Mouse (Mus musculus) heart, embryonic 14.5 days (tissue): ENCODE measurements around the gene Pik3ca. TPM values are rescaled to one million over a fixed set of nuclear protein-coding genes. Genes with fewer than 3 reads are reported as not detected.

Experiments used
- ATAC-seq: fragments of 200-750 bp; cut with Nextera tagmentation; 2 replicates; pipeline ENCODE4 v1.8.0; 2017; ENCODE audit warnings: low read depth, moderate TSS enrichment; ENCODE audit not compliant: insufficient number of reproducible peaks, insufficient read depth, low FRiP score
- H3K27ac ChIP-seq, 2 experiments: fragments of 200-500 bp in 1 of 2; fragments of 300-500 bp in 1 of 2; sonication (generic) in 1 of 2; replicated peaks in 1 of 2; 2 replicates each; pipeline ENCODE4 v1.5.1; 2012 to 2014; ENCODE audit warnings: low read depth in 2 of 2, low read length in 2 of 2, control low read depth in 1 of 2, mild to moderate bottlenecking in 1 of 2, mixed read lengths in 1 of 2; ENCODE audit not compliant: control insufficient read depth in 1 of 2, insufficient read depth in 1 of 2
- H3K27me3 ChIP-seq: fragments of 300-500 bp; sonication (generic); 2 replicates; pipeline ENCODE4 v1.6.1; 2014; ENCODE audit warnings: mild to moderate bottlenecking, low read length, control low read depth; ENCODE audit not compliant: control insufficient read depth, insufficient read depth
- H3K36me3 ChIP-seq: fragments of 300-500 bp; sonication (generic); 2 replicates; pipeline ENCODE4 v1.6.1; 2014; ENCODE audit warnings: mild to moderate bottlenecking, control low read depth, low read length, mixed read lengths; ENCODE audit not compliant: control insufficient read depth, insufficient read depth
- H3K4me1 ChIP-seq, 2 experiments: fragments of 200-500 bp in 1 of 2; fragments of 300-500 bp in 1 of 2; sonication (generic) in 1 of 2; 2 replicates each; pipeline ENCODE4 v1.6.1; 2012 to 2014; ENCODE audit warnings: low read length in 2 of 2, control low read depth in 1 of 2, mixed read lengths in 1 of 2; ENCODE audit not compliant: control insufficient read depth in 2 of 2, insufficient read depth in 2 of 2
- H3K4me2 ChIP-seq: fragments of 300-500 bp; sonication (generic); 2 replicates; pipeline ENCODE4 v1.6.1; 2014; ENCODE audit warnings: mild to moderate bottlenecking, low read length
- H3K4me3 ChIP-seq, 2 experiments: fragments of 200-500 bp in 1 of 2; fragments of 300-500 bp in 1 of 2; sonication (generic) in 1 of 2; 2 replicates each; pipeline ENCODE4 v1.5.1; 2012 to 2014; ENCODE audit warnings: low read length in 2 of 2, mild to moderate bottlenecking in 2 of 2, control low read depth in 1 of 2, low read depth in 1 of 2, moderate library complexity in 1 of 2; ENCODE audit not compliant: control insufficient read depth in 1 of 2, insufficient read depth in 1 of 2
- H3K9ac ChIP-seq: fragments of 300-500 bp; sonication (generic); 2 replicates; pipeline ENCODE4 v1.6.1; 2014; ENCODE audit warnings: mild to moderate bottlenecking, low read length
- H3K9me3 ChIP-seq: fragments of 300-500 bp; sonication (generic); 2 replicates; pipeline ENCODE4 v1.6.1; 2016; ENCODE audit warnings: low read length, control low read depth; ENCODE audit not compliant: control insufficient read depth
- WGBS: fragments of 180-500 bp; shearing (Covaris S2); extraction: QIAGEN DNeasy Blood & Tissue Kit; methylation state at CpG from one replicate; pipeline ENCODE4 v1.1.7; 2014; 5-methylcytosine and 5-hydroxymethylcytosine counted together
- polyA plus RNA-seq: library from polyadenylated mRNA; unstranded; fragments of >200 nt; fragmentation: Nextera tagmentation; extraction: Ambion mirVana; gene quantifications from 2 replicates; pipeline ENCODE4 v1.2.1, GENCODE M21; 2014

Pik3ca gene
- polyA plus RNA-seq, 1 experiment from 2014 or later = 17.0 TPM

DNA sequence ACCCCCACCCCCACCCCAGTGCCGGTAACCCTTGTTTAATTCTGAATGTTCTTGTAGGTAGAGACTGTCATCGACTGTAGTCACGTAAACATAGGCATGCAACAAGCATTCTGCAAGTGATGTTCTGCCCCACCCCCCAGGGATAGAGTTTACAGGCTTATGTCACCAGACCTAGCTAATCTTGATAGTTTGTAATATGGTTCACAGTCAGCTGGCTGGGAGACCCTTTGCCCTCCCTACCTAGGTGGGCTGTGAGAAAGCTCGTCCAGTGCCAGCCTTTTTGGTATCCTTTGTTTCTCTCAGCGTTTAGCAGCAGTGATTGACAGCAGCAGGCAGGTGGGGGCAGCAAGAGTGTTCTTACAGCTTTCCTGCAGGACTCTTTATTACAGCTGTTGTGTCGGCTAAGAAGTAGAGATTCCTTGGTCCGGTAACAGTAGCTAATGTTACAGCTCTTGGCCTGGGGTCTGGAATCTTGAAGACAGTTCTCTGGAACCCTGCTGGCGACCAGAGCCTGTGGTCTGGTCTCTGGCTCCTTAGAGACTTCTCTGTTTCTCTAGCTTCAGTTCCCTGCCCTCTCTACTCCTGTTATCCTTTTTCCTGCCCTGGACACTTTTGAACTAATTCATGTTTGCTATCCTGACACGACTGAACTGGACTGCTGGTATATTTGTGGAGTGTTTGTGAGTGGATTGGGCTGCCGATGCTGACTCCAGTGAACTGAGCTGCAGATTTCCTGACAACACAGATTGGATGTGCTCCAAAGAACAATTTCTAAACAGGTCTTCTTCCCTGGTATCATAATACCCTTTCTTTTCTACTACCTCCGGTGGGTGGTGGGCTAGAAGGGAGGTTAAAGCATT is 109.1 kb downstream of the Pik3ca start:
- WGBS = 63% methylated on average over 11 of the region's 11 CpGs
- no peak overlapping the region for H3K4me3 ChIP-seq
- no peak overlapping the region for H3K27ac ChIP-seq

GRCm38 (mm10) chr3:32508666-32509324 is 111.3 kb downstream of the Pik3ca start:
- peaks cover 4% of the 10 kb centered on the region; the same call in 1 of the 2 replicates for H3K36me3 ChIP-seq
- peak overlapping the region; percentile 78 for H3K4me2 ChIP-seq
- no peaks in the 10 kb centered on the region for H3K9me3 ChIP-seq
- no peak overlapping the region for H3K27ac ChIP-seq
- H3K9ac ChIP-seq = peak overlapping the region; percentile 27; the same call in 1 of the 2 replicates
- ATAC-seq = no peak
- WGBS = 3% methylated on average over 17 of the region's 17 CpGs
- H3K27me3 ChIP-seq = no peaks in the 10 kb centered on the region
- peaks cover 5 to 20% of the 10 kb centered on the region in 2 experiments; a peak in 3 of 4 replicates for H3K4me1 ChIP-seq
- peak overlapping the region; percentile 17 to 20 for H3K4me3 ChIP-seq

More for the DNA sequence above, 109.1 kb downstream of the Pik3ca start:
- Histone ChIP-seq H3K27me3 (no peaks in the 10 kb centered on the region), H3K36me3 (no peaks in the 10 kb centered on the region), H3K4me2 (no peak overlapping the region), H3K4me1 (peaks cover 0 to 8% of the 10 kb centered on the region in 2 experiments; a peak in 2 of 4 replicates), H3K9me3 (no peaks in the 10 kb centered on the region), H3K9ac (no peak overlapping the region)
- ATAC-seq = no peak

DNA sequence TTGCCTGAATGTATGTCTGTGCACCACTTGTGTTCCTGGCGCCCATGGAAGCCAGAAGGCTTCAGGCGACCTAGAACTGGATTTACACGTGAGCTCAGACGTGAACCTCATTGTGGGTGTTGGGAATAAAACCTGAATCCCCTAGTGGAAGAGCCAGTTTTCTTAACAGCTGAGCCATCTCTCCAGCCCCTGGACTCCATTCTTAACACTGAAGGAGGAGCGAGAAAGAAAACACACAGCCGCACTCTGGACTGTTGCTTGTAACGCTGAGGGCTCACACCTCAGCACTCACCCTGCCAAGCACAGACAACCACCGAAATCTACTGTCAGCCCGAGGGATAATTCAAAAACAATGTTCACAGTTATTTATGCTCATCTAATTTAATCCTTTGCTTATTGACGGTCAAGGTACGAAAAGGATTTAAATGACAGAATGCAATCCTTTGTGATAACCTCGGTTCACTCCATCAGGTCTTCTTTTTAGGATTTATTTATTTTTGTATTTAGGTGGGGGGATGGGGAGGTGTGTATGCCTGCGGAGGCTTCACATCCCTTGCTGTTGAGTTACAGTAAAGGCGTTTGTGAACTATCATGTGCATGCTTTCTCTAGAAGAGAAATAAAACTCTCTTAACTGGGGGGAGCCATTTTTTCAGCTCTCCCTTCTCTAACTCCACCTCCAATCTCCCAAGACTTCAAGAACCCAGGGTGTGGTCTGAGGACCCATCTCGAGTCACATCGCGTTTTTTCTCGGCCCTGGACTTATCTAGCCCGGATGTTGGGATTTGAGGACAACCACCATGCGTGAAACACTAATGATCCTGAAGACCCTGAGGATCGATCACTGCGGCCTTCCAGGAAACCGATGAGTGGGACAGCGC is 112.3 kb downstream of the Pik3ca start, which contains the start of gene Zfp639:
TSS of gene Zfp639 (plus strand) at position 764 of the 879 bp plus-strand sequence.
- Histone ChIP-seq H3K36me3 (peaks cover 7% of the 10 kb centered on the region), H3K4me2 (peak within 1 kb of the TSS; percentile 78), H3K9me3 (no peaks in the 10 kb centered on the region), H3K4me3 (peak within 1 kb of the TSS; percentile 89 to 95), H3K27me3 (no peaks in the 10 kb centered on the region), H3K27ac (peak within 1 kb of the TSS; percentile 77 to 87), H3K4me1 (peaks cover 5 to 20% of the 10 kb centered on the region in 2 experiments; a peak in 3 of 4 replicates), H3K9ac (peak within 1 kb of the TSS; percentile 96)
- ATAC-seq = no peak; the same call in 1 of the 2 replicates
- WGBS = 3% methylated on average over 24 of the region's 24 CpGs

- WGBS = under 1% methylated on average over 69 of the region's 69 CpGs
- Histone ChIP-seq H3K36me3 (peaks cover 14% of the 10 kb centered on the region), H3K4me2 (peak overlapping the region; percentile 78), H3K27me3 (no peaks in the 10 kb centered on the region), H3K4me3 (peak overlapping the region; percentile 89 to 95), H3K9me3 (no peaks in the 10 kb centered on the region), H3K27ac (peak overlapping the region; percentile 77 to 87), H3K9ac (peak overlapping the region; percentile 96), H3K4me1 (peaks cover 5 to 20% of the 10 kb centered on the region in 2 experiments; a peak in 3 of 4 replicates)
- peak; percentile 94 for ATAC-seq
These were observed 113.1 kb downstream of the Pik3ca start for GRCm38 (mm10) chr3:32510375-32511190.

GRCm38 (mm10) chr3:32511191-32511550 is 113.7 kb downstream of the Pik3ca start:
- no peaks in the 10 kb centered on the region for H3K27me3 ChIP-seq
- H3K27ac ChIP-seq = peak overlapping the region; percentile 77 to 87
- no peaks in the 10 kb centered on the region for H3K9me3 ChIP-seq
- ATAC-seq = no peak
- peak overlapping the region; percentile 78 for H3K4me2 ChIP-seq
- peaks cover 5 to 20% of the 10 kb centered on the region in 2 experiments; a peak in 3 of 4 replicates for H3K4me1 ChIP-seq
- H3K9ac ChIP-seq = peak overlapping the region; percentile 96
- peak overlapping the region; percentile 89 to 95 for H3K4me3 ChIP-seq
- H3K36me3 ChIP-seq = peaks cover 20% of the 10 kb centered on the region
- WGBS = 4% methylated on average over 13 of the region's 13 CpGs

- H3K9me3 ChIP-seq = no peaks in the 10 kb centered on the region
- no peak overlapping the region for H3K9ac ChIP-seq
- 83% methylated on average over 7 of the region's 7 CpGs for WGBS
- H3K4me2 ChIP-seq = no peak overlapping the region
- peaks cover 5 to 20% of the 10 kb centered on the region in 2 experiments; a peak in 3 of 4 replicates for H3K4me1 ChIP-seq
- H3K4me3 ChIP-seq = no peak overlapping the region
- ATAC-seq = no peak
- no peaks in the 10 kb centered on the region for H3K27me3 ChIP-seq
- H3K27ac ChIP-seq = no peak overlapping the region
- peaks cover 36% of the 10 kb centered on the region for H3K36me3 ChIP-seq
These were observed 115.3 kb downstream of the Pik3ca start for GRCm38 (mm10) chr3:32512686-32513284.
